Mouse (Mus musculus): Measurements from ENCODE around the gene Il15.

Il15 gene

GRCm38 (mm10) chr8:82361061-82361460 is 42.0 kb downstream of the Il15 start:
- DNase-seq (ENCODE audit: low read depth): no peak

- no peak for DNase-seq (ENCODE audit: low read depth)
These were observed 46.9 kb downstream of the Il15 start for GRCm38 (mm10) chr8:82356091-82356490.

- DNase-seq (ENCODE audit: low read depth): peak; percentile 76
These were observed 51.6 kb downstream of the Il15 start for GRCm38 (mm10) chr8:82351268-82351943.

GRCm38 (mm10) chr8:82349299-82349698 is 53.7 kb downstream of the Il15 start:
- no peak for DNase-seq (ENCODE audit: low read depth)

GRCm38 (mm10) chr8:82346485-82346884 is 56.5 kb downstream of the Il15 start:
- DNase-seq (ENCODE audit: low read depth): no peak

GRCm38 (mm10) chr8:82331675-82332234 is 71.3 kb downstream of the Il15 start:
- no peak for DNase-seq (ENCODE audit: low read depth)

GRCm38 (mm10) chr8:82327986-82328652 is 74.9 kb downstream of the Il15 start:
- DNase-seq (ENCODE audit: low read depth): no peak

GRCm38 (mm10) chr8:82326061-82326460 is 77.0 kb downstream of the Il15 start:
- no peak for DNase-seq (ENCODE audit: low read depth)

GRCm38 (mm10) chr8:82325586-82325985 is 77.4 kb downstream of the Il15 start:
- no peak for DNase-seq (ENCODE audit: low read depth)

GRCm38 (mm10) chr8:82317446-82317845 is 85.6 kb downstream of the Il15 start:
- DNase-seq (ENCODE audit: low read depth): no peak

GRCm38 (mm10) chr8:82306424-82306823 is 96.6 kb downstream of the Il15 start:
- DNase-seq (ENCODE audit: low read depth): no peak

GRCm38 (mm10) chr8:82296256-82296655 is 106.8 kb downstream of the Il15 start:
- DNase-seq (ENCODE audit: low read depth): no peak

GRCm38 (mm10) chr8:82291659-82292058 is 111.4 kb downstream of the Il15 start:
- no peak for DNase-seq (ENCODE audit: low read depth)

GRCm38 (mm10) chr8:82285866-82286265 is 117.2 kb downstream of the Il15 start:
- no peak for DNase-seq (ENCODE audit: low read depth)

- DNase-seq (ENCODE audit: low read depth): no peak
These were observed 121.0 kb downstream of the Il15 start for GRCm38 (mm10) chr8:82281995-82282394.
